Mouse (Mus musculus) intestine, postnatal 0 days (tissue): Measurements from ENCODE around the gene Fam117b. TPM values are rescaled to one million over a fixed set of nuclear protein-coding genes. Genes with fewer than 3 reads are reported as not detected.

Experiments used
- ATAC-seq: fragments of 200-750 bp; cut with Nextera tagmentation; 2 replicates; pipeline ENCODE4 v1.8.0; 2017; ENCODE audit warnings: mild to moderate bottlenecking, moderate TSS enrichment, moderate library complexity
- H3K27ac ChIP-seq: fragments of 300-500 bp; sonication (generic); 2 replicates; pipeline ENCODE4 v1.5.1; 2014; ENCODE audit warnings: mild to moderate bottlenecking, low read depth, low read length, moderate library complexity
- H3K27me3 ChIP-seq: fragments of 300-500 bp; sonication (generic); replicated peaks from 2 replicates; pipeline ENCODE4 v1.6.1; 2014; ENCODE audit warnings: low read length, mixed read lengths; ENCODE audit not compliant: control insufficient read depth, insufficient read depth
- H3K36me3 ChIP-seq: fragments of 300-500 bp; sonication (generic); 2 replicates; pipeline ENCODE4 v1.6.1; 2014; ENCODE audit warnings: mild to moderate bottlenecking, moderate library complexity; ENCODE audit not compliant: control insufficient read depth, insufficient read depth
- H3K4me1 ChIP-seq: fragments of 300-500 bp; sonication (generic); replicated peaks from 2 replicates; pipeline ENCODE4 v1.6.1; 2014; ENCODE audit warnings: antibody characterized with exemption, low read length, mixed read lengths; ENCODE audit not compliant: control insufficient read depth, insufficient read depth
- H3K4me2 ChIP-seq: fragments of 300-500 bp; sonication (generic); replicated peaks from 2 replicates; pipeline ENCODE4 v1.6.1; 2014; ENCODE audit warnings: low read depth, mild to moderate bottlenecking, moderate library complexity
- H3K4me3 ChIP-seq: fragments of 300-500 bp; sonication (generic); 2 replicates; pipeline ENCODE4 v1.5.1; 2014; ENCODE audit warnings: low read depth, low read length
- H3K9ac ChIP-seq: fragments of 300-500 bp; sonication (generic); 2 replicates; pipeline ENCODE4 v1.6.1; 2014; ENCODE audit warnings: mild to moderate bottlenecking, low read depth, low read length
- H3K9me3 ChIP-seq: fragments of 300-500 bp; sonication (generic); 2 replicates; pipeline ENCODE4 v1.6.1; 2016; ENCODE audit warnings: mixed run types; ENCODE audit not compliant: control insufficient read depth
- CTCF ChIP-seq: sonication (generic); IDR thresholded peaks from 2 replicates; pipeline ENCODE4 v1.5.1; 2016; ENCODE audit warnings: low read depth, mild to moderate bottlenecking, control low read depth, antibody characterized with exemption, moderate library complexity
- WGBS: fragments of 180-500 bp; shearing (Covaris S2); extraction: QIAGEN DNeasy Blood & Tissue Kit; methylation state at CpG from one replicate; pipeline ENCODE4 v1.1.7; 2014; 5-methylcytosine and 5-hydroxymethylcytosine counted together
- polyA plus RNA-seq: library from polyadenylated mRNA; unstranded; fragments of >200 nt; fragmentation: Nextera tagmentation; extraction: Ambion mirVana; gene quantifications from 2 replicates; pipeline ENCODE4 v1.2.1, GENCODE M21; 2015

Fam117b gene
- polyA plus RNA-seq, 1 experiment from 2014 or later = 3.7 TPM

- WGBS = 81% methylated on average over 6 of the region's 6 CpGs
- no peak overlapping the region for H3K27ac ChIP-seq
- no peak overlapping the region for H3K9ac ChIP-seq
- no peaks in the 10 kb centered on the region for H3K36me3 ChIP-seq
- H3K9me3 ChIP-seq = no peaks in the 10 kb centered on the region
- no peak for ATAC-seq
- no peak overlapping the region for H3K4me3 ChIP-seq
- H3K27me3 ChIP-seq = no peaks in the 10 kb centered on the region
- no peaks in the 10 kb centered on the region for H3K4me1 ChIP-seq
- TF ChIP-seq CTCF = no peak
- no peak overlapping the region for H3K4me2 ChIP-seq
These were observed 102.7 kb downstream of the Fam117b start for GRCm38 (mm10) chr1:60015511-60015910.

- Histone ChIP-seq H3K4me2 (no peak overlapping the region), H3K9me3 (no peaks in the 10 kb centered on the region), H3K4me3 (no peak overlapping the region), H3K27me3 (no peaks in the 10 kb centered on the region), H3K4me1 (no peaks in the 10 kb centered on the region), H3K36me3 (no peaks in the 10 kb centered on the region), H3K27ac (no peak overlapping the region), H3K9ac (no peak overlapping the region)
- no peak for TF ChIP-seq CTCF
- WGBS = 62% methylated on average over 5 of the region's 5 CpGs
- no peak for ATAC-seq
These were observed 103.4 kb downstream of the Fam117b start for GRCm38 (mm10) chr1:60016136-60016611.

DNA sequence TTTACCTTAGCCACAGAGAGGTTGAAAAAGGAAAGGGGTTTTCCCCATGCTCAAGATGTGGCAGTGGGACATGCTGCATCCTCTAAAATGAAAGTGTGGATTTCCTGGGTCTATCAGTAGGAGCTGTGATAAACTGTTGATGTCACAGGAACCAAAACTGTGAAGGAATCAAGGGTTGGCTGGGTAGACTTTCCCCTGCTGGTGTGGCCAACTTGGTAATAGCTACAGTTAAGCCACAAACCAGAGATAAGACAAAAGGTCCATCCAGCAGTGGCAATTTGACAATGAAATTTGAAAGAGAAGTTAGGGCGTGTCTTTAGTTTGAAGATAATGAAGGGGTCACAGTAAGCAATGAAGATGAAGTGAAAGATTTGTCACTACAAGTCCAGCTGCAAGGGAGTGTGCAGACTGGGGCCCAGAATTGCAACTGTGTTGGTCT is 104.2 kb downstream of the Fam117b start:
- no peaks in the 10 kb centered on the region for H3K4me1 ChIP-seq
- H3K27ac ChIP-seq = no peak overlapping the region
- no peaks in the 10 kb centered on the region for H3K9me3 ChIP-seq
- H3K27me3 ChIP-seq = no peaks in the 10 kb centered on the region
- H3K4me2 ChIP-seq = no peak overlapping the region
- H3K36me3 ChIP-seq = no peaks in the 10 kb centered on the region
- no peak overlapping the region for H3K4me3 ChIP-seq
- WGBS = 86% methylated on average over 1 of the region's 1 CpGs
- no peak overlapping the region for H3K9ac ChIP-seq
- no peak for TF ChIP-seq CTCF
- no peak for ATAC-seq

Other genes starting within 250 kb of the Fam117b start
- 208 and 217 TPM in 2 replicates for gene Sumo1, start 242.2 kb upstream of the Fam117b start, polyA plus RNA-seq
- 82.2 and 89.0 TPM in 2 replicates for gene Nop58, start 228.0 kb upstream of the Fam117b start, polyA plus RNA-seq
- 5.9 and 6.4 TPM in 2 replicates for gene Bmpr2, start 149.6 kb upstream of the Fam117b start, polyA plus RNA-seq
- 0.82 and 0.92 TPM in 2 replicates for gene Ica1l, start 130.2 kb downstream of the Fam117b start, polyA plus RNA-seq
- gene Carf, start 185.2 kb downstream of the Fam117b start, polyA plus RNA-seq = 1.6 and 1.9 TPM in 2 replicates
- 17.3 and 19.6 TPM in 2 replicates for gene Wdr12, start 185.6 kb downstream of the Fam117b start, polyA plus RNA-seq